Mouse (Mus musculus): ENCODE data around the gene Adamts14.
A peak's percentile ranks its signal among the peaks of the same experiment; 100 is the strongest.

Adamts14 gene

DNA sequence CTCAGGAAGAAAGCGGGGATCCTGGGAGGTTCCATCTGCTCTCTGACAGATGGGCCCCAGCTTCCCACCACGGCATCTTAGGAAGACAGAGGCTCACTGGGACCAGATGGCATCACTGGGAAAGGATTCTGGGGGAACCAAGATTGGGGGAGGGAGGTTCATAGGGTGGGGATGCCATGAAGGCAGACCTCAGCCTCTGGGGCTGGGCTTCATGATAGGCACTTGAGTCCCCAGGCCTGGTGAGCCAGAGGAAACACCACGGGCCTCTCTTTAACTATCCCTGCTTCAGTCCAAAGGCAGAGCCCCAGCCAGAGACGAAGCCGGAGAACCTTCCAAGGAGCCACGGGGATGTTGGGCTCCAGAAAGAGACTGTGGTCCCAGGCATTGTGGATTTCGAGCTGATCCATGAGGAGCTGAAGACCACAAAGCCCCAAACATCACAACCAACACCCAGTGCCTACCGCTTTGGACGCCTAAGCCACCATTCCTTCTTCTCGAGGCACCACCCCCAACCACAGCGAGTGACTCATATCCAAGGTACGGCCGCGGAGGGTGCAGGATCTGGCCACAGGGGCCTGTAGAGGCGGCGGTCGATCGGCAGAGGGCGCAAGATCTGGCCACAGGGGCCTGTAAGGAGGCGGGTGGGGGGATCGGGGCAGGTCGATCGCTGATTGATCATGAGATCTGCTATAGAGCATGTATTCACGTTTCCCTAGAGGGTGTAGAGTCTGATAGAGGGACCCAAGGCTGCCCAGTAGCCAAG, 97.6 kb downstream of the Adamts14 start:
- peak; percentile 25 for DNase-seq

- DNase-seq: no peak
Measured at GRCm38 (mm10) chr10:61174711-61175441, 98.4 kb downstream of the Adamts14 start.

DNA sequence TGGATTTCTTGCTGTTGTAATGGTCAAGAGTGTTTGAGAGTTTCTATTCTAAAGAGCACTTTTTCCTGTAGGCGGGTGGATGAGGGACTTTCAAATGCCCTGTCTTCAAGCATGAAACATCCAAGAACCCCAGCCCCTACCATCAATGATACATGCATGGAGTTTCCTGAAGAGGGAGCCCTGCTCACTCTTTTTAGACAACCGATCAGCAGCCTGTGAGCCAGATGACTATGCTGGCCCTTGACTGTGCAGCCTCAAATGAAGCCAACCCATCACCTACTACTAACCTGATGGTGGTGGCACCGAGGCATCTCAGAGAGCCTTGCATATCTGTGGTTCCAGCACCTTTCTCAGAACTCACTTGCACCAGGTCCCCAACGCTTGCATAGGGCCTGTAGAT, 100.7 kb downstream of the Adamts14 start:
- no peak for DNase-seq

DNA sequence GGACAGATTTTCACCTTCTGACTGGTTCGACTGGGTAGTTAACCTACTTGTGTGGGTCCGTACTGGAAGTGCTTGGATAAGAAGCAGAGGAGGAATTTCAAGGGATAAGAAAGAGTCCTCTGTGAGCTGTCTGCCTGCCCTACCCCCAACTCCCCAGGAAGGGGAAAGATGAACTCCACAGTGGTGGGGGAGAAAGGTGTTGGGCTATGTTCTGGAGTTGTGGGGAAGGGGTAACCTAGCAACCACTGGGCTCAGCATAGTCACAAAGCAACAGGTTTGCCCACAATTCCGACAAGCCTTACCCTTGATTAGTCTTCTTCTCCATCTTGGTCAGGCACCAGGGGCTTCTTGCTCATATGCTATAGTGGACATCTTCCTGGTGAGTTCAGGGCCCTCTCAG, 101.6 kb downstream of the Adamts14 start, which contains the start of gene Tbata:
Tbata (plus strand) TSS at position 301 of the 400 bp plus-strand sequence.
- no peak for DNase-seq

DNA sequence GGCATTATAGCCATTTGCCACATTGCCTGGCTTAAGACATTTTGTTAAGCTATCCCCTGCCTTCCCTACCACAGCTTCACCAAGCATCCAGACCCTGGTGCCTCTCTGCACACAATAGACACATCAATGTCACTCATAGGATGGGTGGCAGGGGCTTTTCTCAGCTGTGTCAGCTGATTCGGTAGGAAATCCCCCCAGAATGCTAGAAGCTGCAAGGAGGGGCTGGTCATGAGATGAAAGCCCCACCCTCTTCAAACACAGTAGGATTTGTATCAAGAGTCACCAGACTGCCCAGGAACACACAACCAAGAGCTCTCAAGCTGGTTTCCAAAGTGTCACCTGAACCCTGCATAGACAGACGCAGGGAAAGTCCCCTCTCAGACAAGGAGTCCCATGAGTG, 104.8 kb downstream of the Adamts14 start:
- no peak for DNase-seq

DNA sequence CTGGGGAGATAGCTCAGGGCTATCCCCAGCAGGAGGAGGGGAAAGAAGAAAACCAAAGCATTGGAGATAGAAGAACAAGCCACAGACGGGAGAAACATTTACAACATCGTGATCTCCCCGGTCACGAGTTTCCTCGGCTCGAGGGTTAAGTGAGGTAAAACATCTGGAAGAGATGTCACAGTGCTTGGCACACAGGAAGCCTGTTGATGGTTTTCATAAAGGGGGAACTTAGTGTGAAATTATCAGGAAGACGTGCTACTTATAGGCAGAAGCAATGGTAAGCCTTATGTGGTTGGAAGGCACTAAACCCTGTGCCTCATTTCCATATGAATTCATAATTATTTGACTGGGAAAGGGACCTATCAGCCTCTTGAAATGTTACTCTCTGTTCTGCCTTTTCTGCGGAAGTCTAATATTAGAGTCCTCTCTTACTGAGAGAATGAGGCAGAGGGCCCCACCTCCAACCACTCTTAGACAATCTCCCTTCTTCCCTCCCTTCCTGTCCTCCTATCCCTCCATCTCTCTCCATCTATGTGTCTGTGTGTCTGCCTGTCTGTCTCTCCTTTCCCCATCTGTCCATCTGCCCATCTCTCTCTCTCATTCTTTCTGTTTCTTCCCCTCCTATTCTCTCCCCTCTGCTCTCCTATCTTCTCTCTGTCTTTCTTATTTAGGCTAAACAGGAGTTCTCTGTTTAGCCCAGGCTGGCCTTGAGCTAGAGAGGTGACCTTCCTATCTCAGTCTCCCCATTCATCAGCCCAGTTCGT, 105.7 kb downstream of the Adamts14 start:
- DNase-seq: no peak

GRCm38 (mm10) chr10:61162366-61162765, 110.9 kb downstream of the Adamts14 start:
- DNase-seq: no peak

DNA sequence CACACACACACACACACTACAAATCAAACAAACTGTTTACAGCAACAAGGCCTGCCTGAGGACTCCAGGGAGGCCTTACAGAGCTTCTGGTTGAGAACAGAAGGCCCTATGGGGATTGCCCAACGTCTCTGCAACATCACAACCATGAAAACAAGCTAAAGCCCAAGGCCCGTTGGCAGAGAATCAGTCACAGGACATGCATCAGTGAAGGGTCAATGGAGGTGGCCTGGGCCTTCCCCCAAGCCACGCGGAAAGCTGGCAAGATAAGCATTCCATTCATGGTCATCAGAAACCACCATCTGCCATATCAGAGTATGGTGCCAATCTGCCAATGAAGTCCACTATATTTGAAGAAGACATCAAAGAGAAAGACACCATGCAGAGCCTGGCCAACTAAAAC, 112.6 kb downstream of the Adamts14 start:
- no peak for DNase-seq

DNA sequence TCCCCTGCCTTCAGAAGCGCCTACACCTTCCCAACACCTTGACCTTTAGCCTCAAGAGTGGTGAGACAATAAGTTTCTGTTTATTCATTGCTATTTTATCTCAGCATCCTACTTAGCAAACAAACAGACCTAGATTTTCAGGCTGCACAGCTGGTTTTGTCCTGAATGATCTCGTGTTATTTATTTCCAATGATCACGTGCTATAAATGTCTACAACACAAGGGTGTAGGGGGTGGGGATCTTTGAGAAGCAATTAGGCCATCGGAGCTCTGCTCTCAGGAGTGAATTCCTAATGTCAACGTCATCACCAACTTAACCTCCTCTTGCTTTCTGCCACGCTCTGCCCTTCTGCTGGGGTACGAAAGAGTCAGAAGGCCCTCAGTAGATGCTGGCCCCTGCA, 113.1 kb downstream of the Adamts14 start:
- no peak for DNase-seq

- DNase-seq: no peak
Measured at GRCm38 (mm10) chr10:61158594-61158993, 114.6 kb downstream of the Adamts14 start.

- no peak for DNase-seq
Measured at GRCm38 (mm10) chr10:61156453-61156852, 116.8 kb downstream of the Adamts14 start.

- no peak for DNase-seq
Measured at GRCm38 (mm10) chr10:61155611-61156010, 117.6 kb downstream of the Adamts14 start.

- no peak for DNase-seq
Measured at GRCm38 (mm10) chr10:61152131-61152530, 121.1 kb downstream of the Adamts14 start.

DNA sequence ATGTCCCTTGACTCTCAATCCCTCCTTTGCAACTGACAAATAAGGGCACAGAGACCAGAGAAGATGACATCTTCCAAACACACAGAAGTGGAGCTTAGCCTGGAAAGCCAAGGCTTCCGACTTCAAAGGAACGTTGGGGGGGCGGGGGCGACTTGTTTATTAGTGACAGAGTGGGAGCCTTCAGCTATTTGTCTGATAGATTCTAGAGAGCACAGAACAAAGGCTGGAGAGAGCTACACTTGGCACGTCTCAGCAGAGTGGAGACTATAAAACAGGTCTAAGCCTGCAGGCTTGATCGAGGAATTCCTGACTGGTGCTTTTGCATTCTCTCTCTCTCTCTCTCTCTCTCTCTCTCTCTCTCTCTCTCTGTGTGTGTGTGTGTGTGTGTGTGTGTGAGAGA, 122.6 kb downstream of the Adamts14 start:
- no peak for DNase-seq

GRCm38 (mm10) chr10:61149476-61149875, 123.8 kb downstream of the Adamts14 start:
- DNase-seq: no peak

GRCm38 (mm10) chr10:61147157-61148040, 125.8 kb downstream of the Adamts14 start, which contains the start of gene Sgpl1:
Gene Sgpl1 (minus strand): TSS chr10:61147703.
- DNase-seq: peak; percentile 89

Measured in thymus, postnatal 25 days (tissue).